Mouse (Mus musculus) myocyte (in vitro differentiated cells): ENCODE measurements at regions not wholly inside any gene's neighbourhood (a gene's known extent, or its start where the extent isn't known, plus 50 kb on each side); places are given as distances from the start of the nearest gene placed in this dataset.

ENCODE experiments used
- CEBPB ChIP-seq: IDR thresholded peaks from 2 replicates; pipeline ENCODE4 v1.6.1; 2011; ENCODE audit warnings: mild to moderate bottlenecking, moderate library complexity; ENCODE audit not compliant: poor library complexity, insufficient read depth, severe bottlenecking
- E2F4 ChIP-seq: IDR thresholded peaks from one replicate; pipeline ENCODE4 v1.6.1; 2011; ENCODE audit warnings: mild to moderate bottlenecking, control low read depth, moderate library complexity; ENCODE audit not compliant: insufficient read depth
- MAX ChIP-seq: IDR thresholded peaks from one replicate; pipeline ENCODE4 v1.6.1; 2011; ENCODE audit warnings: low read depth, mild to moderate bottlenecking, control low read depth
- MYOD1 ChIP-seq, 3 experiments: IDR thresholded peaks; one replicate each; pipeline ENCODE4 v1.6.1; 2011; ENCODE audit warnings: control low read depth in 2 of 3, low read depth in 2 of 3, mild to moderate bottlenecking in 2 of 3, moderate library complexity in 1 of 3; ENCODE audit not compliant: insufficient read length in 2 of 3, control insufficient read depth in 1 of 3
- MYOG ChIP-seq, 3 experiments: IDR thresholded peaks; one replicate each; pipeline ENCODE4 v1.6.1; 2011; ENCODE audit warnings: control low read depth in 2 of 3, low read depth in 2 of 3, mild to moderate bottlenecking in 2 of 3; ENCODE audit not compliant: insufficient read length in 2 of 3, control insufficient read depth in 1 of 3, insufficient read depth in 1 of 3
- POLR2A ChIP-seq: IDR thresholded peaks from one replicate; pipeline ENCODE4 v1.6.1; 2011; ENCODE audit warnings: low read depth, mild to moderate bottlenecking, control low read depth, moderate library complexity; ENCODE audit not compliant: insufficient read length
- POLR2AphosphoS2 ChIP-seq: IDR thresholded peaks from one replicate; pipeline ENCODE4 v1.6.1; 2011; ENCODE audit warnings: low read depth, control low read depth; ENCODE audit not compliant: insufficient read length
- REST ChIP-seq: IDR thresholded peaks from one replicate; pipeline ENCODE4 v1.6.1; 2011; ENCODE audit warnings: mild to moderate bottlenecking, control low read depth, moderate library complexity; ENCODE audit not compliant: insufficient read depth, insufficient read length
- SRF ChIP-seq: IDR thresholded peaks from one replicate; pipeline ENCODE4 v1.6.1; 2011; ENCODE audit warnings: low read depth; ENCODE audit not compliant: control insufficient read depth, insufficient read length
- TCF12 ChIP-seq: IDR thresholded peaks from one replicate; pipeline ENCODE4 v1.6.1; 2011; ENCODE audit warnings: mild to moderate bottlenecking, control low read depth; ENCODE audit not compliant: poor library complexity, insufficient read depth, severe bottlenecking
- TCF3 ChIP-seq: IDR thresholded peaks from one replicate; pipeline ENCODE4 v1.6.1; 2011; ENCODE audit warnings: low read depth, control low read depth; ENCODE audit not compliant: insufficient read length
- USF1 ChIP-seq: IDR thresholded peaks from one replicate; pipeline ENCODE4 v1.6.1; 2011; ENCODE audit warnings: low read depth, mild to moderate bottlenecking, control low read depth, moderate library complexity

GRCm38 (mm10) chr9:43627558-43627957 is 116.2 kb upstream of the Nectin1 start:
- TF ChIP-seq POLR2A = no peak
- TF ChIP-seq MAX = no peak
- no peak for TF ChIP-seq USF1
- TF ChIP-seq TCF12 = no peak
- TF ChIP-seq POLR2AphosphoS2 = no peak
- TF ChIP-seq MYOD1 (IDR thresholded peaks at IDR 0.05; ENCODE audit: control insufficient read depth in 1 of 3, insufficient read length in 2 of 3, low read depth in 2 of 3) = no peak
- no peak for TF ChIP-seq E2F4
- TF ChIP-seq MYOG (IDR thresholded peaks at IDR 0.05; ENCODE audit: control insufficient read depth in 1 of 3, insufficient read depth in 1 of 3, insufficient read length in 2 of 3, low read depth in 2 of 3) = no peak
- TF ChIP-seq SRF = no peak
- TF ChIP-seq CEBPB = no peak
- no peak for TF ChIP-seq TCF3
- TF ChIP-seq REST = no peak
